Mouse (Mus musculus) kidney, adult 2 months (tissue): Measurements from ENCODE around the gene Olfr224. TPM values are rescaled to one million over a fixed set of nuclear protein-coding genes. Genes with fewer than 3 reads are reported as not detected.

Source experiments
- polyA plus RNA-seq: library from polyadenylated mRNA; depleted of rRNA; stranded (reverse); fragments of >200 nt; gene quantifications from 2 replicates; pipeline ENCODE4 v1.2.3, GENCODE M21; 2012; rRNA removed

Gene Olfr224
- polyA plus RNA-seq, 1 experiment: not detected

Other genes with a start within 250 kb of the Olfr224 start
- gene Zfp672, start 240.2 kb downstream of the Olfr224 start, polyA plus RNA-seq: 30.8 and 38.3 TPM in 2 replicates
- gene Sh3bp5l, start 239.8 kb downstream of the Olfr224 start, polyA plus RNA-seq: 29.7 and 32.8 TPM in 2 replicates
- 0.22 and 0.31 TPM in 2 replicates for gene Lypd8, start 191.5 kb downstream of the Olfr224 start, polyA plus RNA-seq
- gene 1810065E05Rik, start 149.4 kb downstream of the Olfr224 start, polyA plus RNA-seq: not detected in 2 replicates
- not detected in 2 replicates for gene Gm12253, start 138.0 kb downstream of the Olfr224 start, polyA plus RNA-seq
- not detected in 2 replicates for gene Lypd9, start 117.6 kb downstream of the Olfr224 start, polyA plus RNA-seq
- not detected in 2 replicates for gene Olfr30, start 108.3 kb downstream of the Olfr224 start, polyA plus RNA-seq
- gene Olfr332, start 78.0 kb downstream of the Olfr224 start, polyA plus RNA-seq: not detected in 2 replicates
- not detected in 2 replicates for gene Olfr331, start 68.0 kb downstream of the Olfr224 start, polyA plus RNA-seq
- gene Olfr330, start 35.7 kb downstream of the Olfr224 start, polyA plus RNA-seq: not detected in 2 replicates
- not detected in 2 replicates for gene Olfr329-ps, start 24.1 kb downstream of the Olfr224 start, polyA plus RNA-seq
- gene Olfr328, start 14.9 kb downstream of the Olfr224 start, polyA plus RNA-seq: not detected in 2 replicates
- gene Olfr325, start 7.2 kb upstream of the Olfr224 start, polyA plus RNA-seq: not detected in 2 replicates
- gene Olfr324, start 24.6 kb upstream of the Olfr224 start, polyA plus RNA-seq: not detected in 2 replicates
- not detected in 2 replicates for gene 2210407C18Rik, start 45.5 kb upstream of the Olfr224 start, polyA plus RNA-seq
- not detected in 2 replicates for gene Olfr323, start 59.9 kb upstream of the Olfr224 start, polyA plus RNA-seq
- gene Trim58, start 69.9 kb upstream of the Olfr224 start, polyA plus RNA-seq: not detected in 2 replicates
- not detected in 2 replicates for gene Olfr322, start 88.2 kb upstream of the Olfr224 start, polyA plus RNA-seq
- gene Olfr320, start 110.5 kb upstream of the Olfr224 start, polyA plus RNA-seq: not detected in 2 replicates
- gene Olfr319, start 128.6 kb upstream of the Olfr224 start, polyA plus RNA-seq: not detected in 2 replicates
- not detected in 2 replicates for gene Olfr318, start 153.5 kb upstream of the Olfr224 start, polyA plus RNA-seq
- not detected in 2 replicates for gene Olfr317, start 168.7 kb upstream of the Olfr224 start, polyA plus RNA-seq
- not detected in 2 replicates for gene Olfr316, start 182.2 kb upstream of the Olfr224 start, polyA plus RNA-seq
- not detected in 2 replicates for gene Olfr315, start 202.6 kb upstream of the Olfr224 start, polyA plus RNA-seq
- not detected in 2 replicates for gene Olfr314, start 212.4 kb upstream of the Olfr224 start, polyA plus RNA-seq
- gene Fam183b, start 231.4 kb upstream of the Olfr224 start, polyA plus RNA-seq: not detected in 2 replicates
- gene Olfr313, start 244.4 kb upstream of the Olfr224 start, polyA plus RNA-seq: not detected in 2 replicates